Mouse (Mus musculus) liver, postnatal 0 days (tissue): Measurements from ENCODE around the gene Txnrd2. TPM values are rescaled to one million over a fixed set of nuclear protein-coding genes. Genes with fewer than 3 reads are reported as not detected.

Experiments
- ATAC-seq: fragments of 200-750 bp; cut with Nextera tagmentation; 2 replicates; pipeline ENCODE4 v1.8.0; 2017; ENCODE audit warnings: mild to moderate bottlenecking, moderate library complexity
- DNase-seq: peaks from one replicate; pipeline ENCODE4 v3.0.0-alpha.2; 2016
- H3K27ac ChIP-seq: fragments of 300-500 bp; sonication (generic); 2 replicates; pipeline ENCODE4 v1.5.1; 2014; ENCODE audit warnings: antibody characterized with exemption, moderate library complexity, mild to moderate bottlenecking, low read depth
- H3K27me3 ChIP-seq: fragments of 300-500 bp; sonication (generic); 2 replicates; pipeline ENCODE4 v1.6.1; 2014; ENCODE audit warnings: low read length, control low read depth, mixed read lengths; ENCODE audit not compliant: insufficient read depth
- H3K36me3 ChIP-seq: fragments of 300-500 bp; sonication (generic); replicated peaks from 2 replicates; pipeline ENCODE4 v1.6.1; 2014; ENCODE audit warnings: mild to moderate bottlenecking, control low read depth, low read length, moderate library complexity, mixed read lengths; ENCODE audit not compliant: insufficient read depth
- H3K4me1 ChIP-seq: fragments of 300-500 bp; sonication (generic); 2 replicates; pipeline ENCODE4 v1.6.1; 2014; ENCODE audit warnings: antibody characterized with exemption, mild to moderate bottlenecking, control low read depth; ENCODE audit not compliant: insufficient read depth
- H3K4me2 ChIP-seq: fragments of 300-500 bp; sonication (generic); 2 replicates; pipeline ENCODE4 v1.6.1; 2014; ENCODE audit warnings: low read depth, mild to moderate bottlenecking, low read length, moderate library complexity, mixed read lengths
- H3K4me3 ChIP-seq: fragments of 300-500 bp; sonication (generic); 2 replicates; pipeline ENCODE4 v1.5.1; 2014; ENCODE audit warnings: low read depth, low read length
- H3K9ac ChIP-seq: fragments of 300-500 bp; sonication (generic); replicated peaks from 2 replicates; pipeline ENCODE4 v1.6.1; 2014; ENCODE audit warnings: mild to moderate bottlenecking, moderate library complexity
- H3K9me3 ChIP-seq: fragments of 300-500 bp; sonication (generic); 2 replicates; pipeline ENCODE4 v1.6.1; 2016; ENCODE audit warnings: mild to moderate bottlenecking, control low read depth, low read length, mixed read lengths
- CTCF ChIP-seq: sonication (generic); IDR thresholded peaks from 2 replicates; pipeline ENCODE4 v1.5.1; 2016; ENCODE audit warnings: antibody characterized with exemption, low read depth
- EP300 ChIP-seq: IDR thresholded peaks from 2 replicates; pipeline ENCODE4 v1.6.1; 2016; ENCODE audit warnings: antibody characterized with exemption, low read depth, mild to moderate bottlenecking
- WGBS: fragments of 180-500 bp; shearing (Covaris S2); extraction: QIAGEN DNeasy Blood & Tissue Kit; methylation state at CpG from one replicate; pipeline ENCODE4 v1.1.7; 2014; ENCODE audit not compliant: insufficient replicate concordance; 5-methylcytosine and 5-hydroxymethylcytosine counted together
- polyA plus RNA-seq: library from polyadenylated mRNA; unstranded; fragments of >200 nt; fragmentation: Nextera tagmentation; extraction: Ambion mirVana; gene quantifications from 2 replicates; pipeline ENCODE4 v1.2.1, GENCODE M21; 2015

Txnrd2 gene
- 51.2 and 53.3 TPM in 2 replicates for polyA plus RNA-seq

DNA sequence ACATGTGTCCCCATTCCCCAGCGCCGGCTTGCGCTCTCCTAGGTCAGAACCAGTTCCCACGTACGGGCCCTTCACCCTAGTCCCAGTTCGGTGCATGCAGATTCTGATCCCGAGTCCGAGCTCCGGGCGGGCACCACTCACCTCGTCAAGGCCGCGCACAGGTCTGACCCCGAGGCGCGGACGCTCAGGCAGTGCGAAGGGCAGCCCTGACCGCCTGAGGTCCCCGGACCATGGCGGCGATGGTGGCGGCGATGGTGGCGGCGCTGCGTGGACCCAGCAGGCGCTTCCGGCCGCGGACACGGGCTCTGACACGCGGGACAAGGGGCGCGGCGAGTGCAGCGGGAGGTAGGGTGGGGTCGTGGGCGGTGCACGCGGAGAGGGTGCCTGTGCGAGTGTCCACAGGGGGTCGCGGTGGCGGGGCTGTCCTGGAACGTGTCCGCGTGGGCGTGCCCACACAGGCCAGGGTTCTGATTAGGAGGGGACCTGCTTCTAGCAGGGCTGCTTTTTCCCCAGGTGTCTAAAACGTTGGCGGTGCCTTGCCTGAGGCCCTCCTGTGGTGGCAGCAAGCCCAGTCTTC, at the start of gene Txnrd2:
Gene Txnrd2, plus strand, starts transcription at position 170 of the 577 bp plus-strand sequence.
- peak within 1 kb of the TSS; percentile 83 for H3K4me3 ChIP-seq
- H3K27me3 ChIP-seq: no peaks in the 10 kb centered on the region
- no peak for TF ChIP-seq EP300
- TF ChIP-seq CTCF: peak; percentile 77
- peaks cover 40% of the 10 kb centered on the region for H3K4me1 ChIP-seq
- peaks cover 25% of the 10 kb centered on the region for H3K36me3 ChIP-seq
- peak within 1 kb of the TSS; percentile 89 for H3K4me2 ChIP-seq
- H3K9ac ChIP-seq: peak within 1 kb of the TSS; percentile 89
- WGBS: under 1% methylated on average over 52 of the region's 52 CpGs
- H3K27ac ChIP-seq: peak within 1 kb of the TSS; percentile 95
- DNase-seq (peak; percentile 90), ATAC-seq (peak; percentile 75)
- no peaks in the 10 kb centered on the region for H3K9me3 ChIP-seq

DNA sequence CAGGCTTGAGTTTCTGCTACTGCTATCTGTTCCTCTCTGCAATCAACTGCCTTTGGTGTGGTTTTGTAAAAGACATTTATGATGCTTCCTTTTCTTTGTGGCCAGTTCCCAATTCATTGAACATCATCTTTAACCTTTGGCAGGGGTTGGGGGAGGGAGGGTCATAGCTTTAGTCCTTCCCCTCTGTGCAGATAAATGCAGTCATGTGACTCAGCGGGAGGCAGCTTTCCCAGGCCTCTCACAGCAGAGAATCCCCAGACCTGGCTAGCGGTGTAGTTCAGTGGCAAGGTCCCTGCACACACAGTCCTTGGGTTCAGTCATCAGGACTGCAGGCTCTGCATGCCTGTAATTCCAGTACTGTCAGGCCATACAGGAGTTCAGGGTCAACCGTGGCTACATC, 49.0 kb upstream of the Txnrd2 start:
- 31% methylated on average over 3 of the region's 3 CpGs for WGBS
- peak; percentile 82 for ATAC-seq
- Histone ChIP-seq H3K9ac (no peak overlapping the region; the same call in 1 of the 2 replicates), H3K36me3 (no peaks in the 10 kb centered on the region), H3K4me3 (no peak overlapping the region), H3K4me2 (no peak overlapping the region), H3K27ac (peak overlapping the region; percentile 51), H3K27me3 (no peaks in the 10 kb centered on the region), H3K4me1 (peaks cover 13% of the 10 kb centered on the region), H3K9me3 (no peaks in the 10 kb centered on the region)
- TF ChIP-seq CTCF: no peak
- TF ChIP-seq EP300: no peak
- no peak for DNase-seq

DNA sequence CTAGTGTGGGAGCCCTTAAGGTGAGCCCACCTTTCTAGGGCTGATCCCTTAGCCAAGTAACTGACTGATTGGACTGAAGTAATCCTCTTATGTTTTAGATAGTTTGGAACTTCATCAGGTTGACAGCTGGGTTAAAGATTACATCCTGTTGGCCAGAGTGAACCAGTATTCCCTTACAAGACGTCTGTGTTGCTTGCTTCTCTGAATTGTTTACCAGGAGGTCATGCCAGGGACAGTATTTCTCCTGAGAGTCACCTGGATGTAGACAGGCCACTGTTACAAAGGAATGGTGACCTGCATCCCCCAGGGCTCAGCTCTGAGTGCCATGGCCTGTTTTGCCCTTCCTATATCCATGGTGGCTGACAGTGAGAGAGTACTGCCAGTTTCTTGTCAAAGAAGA, 47.7 kb upstream of the Txnrd2 start:
- H3K4me2 ChIP-seq: no peak overlapping the region
- DNase-seq (no peak), ATAC-seq (no peak)
- no peak overlapping the region for H3K4me3 ChIP-seq
- H3K27ac ChIP-seq: no peak overlapping the region
- H3K4me1 ChIP-seq: peaks cover 13% of the 10 kb centered on the region
- 42% methylated on average over 1 of the region's 1 CpGs for WGBS
- H3K9ac ChIP-seq: no peak overlapping the region
- no peaks in the 10 kb centered on the region for H3K9me3 ChIP-seq
- no peaks in the 10 kb centered on the region for H3K36me3 ChIP-seq
- H3K27me3 ChIP-seq: no peaks in the 10 kb centered on the region
- no peak for TF ChIP-seq CTCF
- TF ChIP-seq EP300: no peak

DNA sequence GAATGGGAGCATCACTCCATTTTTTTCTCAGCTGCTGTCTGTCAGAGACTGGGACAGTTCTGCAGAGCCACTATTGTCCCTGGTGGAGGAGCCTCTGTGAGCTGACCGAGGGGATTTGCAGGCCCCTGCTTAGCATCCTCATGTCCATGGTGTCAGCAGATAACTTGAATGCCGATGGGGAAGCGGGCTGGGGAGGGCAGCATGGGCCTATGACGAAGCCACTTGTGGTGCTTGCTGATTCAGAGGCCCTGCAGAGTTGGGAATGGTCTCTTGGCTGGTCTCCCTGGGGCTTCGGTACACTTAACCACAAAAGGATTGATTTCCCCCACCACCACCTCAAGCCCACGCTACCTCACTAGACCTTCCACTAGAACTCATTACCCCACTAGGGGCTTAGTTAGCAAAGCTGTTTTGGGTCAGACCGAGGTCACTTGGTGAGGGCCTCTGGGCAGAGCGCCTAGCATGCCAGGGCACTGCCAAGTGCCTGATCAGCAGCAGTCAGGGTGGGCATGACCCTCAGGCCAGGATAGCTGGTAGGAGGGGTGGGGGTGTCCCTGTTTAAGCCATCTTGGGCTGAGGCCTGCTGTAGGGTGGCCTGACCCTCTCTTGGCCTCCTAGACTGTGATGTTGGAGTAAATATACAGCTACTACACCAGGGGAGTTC, 46.7 kb upstream of the Txnrd2 start:
- peaks cover 13% of the 10 kb centered on the region for H3K4me1 ChIP-seq
- no peaks in the 10 kb centered on the region for H3K36me3 ChIP-seq
- H3K9ac ChIP-seq: no peak overlapping the region
- no peak for ATAC-seq
- H3K27ac ChIP-seq: no peak overlapping the region
- H3K4me2 ChIP-seq: no peak overlapping the region
- no peak for TF ChIP-seq CTCF
- TF ChIP-seq EP300: no peak
- H3K27me3 ChIP-seq: no peaks in the 10 kb centered on the region
- no peak for DNase-seq
- no peaks in the 10 kb centered on the region for H3K9me3 ChIP-seq
- H3K4me3 ChIP-seq: no peak overlapping the region
- WGBS: 79% methylated on average over 8 of the region's 8 CpGs

DNA sequence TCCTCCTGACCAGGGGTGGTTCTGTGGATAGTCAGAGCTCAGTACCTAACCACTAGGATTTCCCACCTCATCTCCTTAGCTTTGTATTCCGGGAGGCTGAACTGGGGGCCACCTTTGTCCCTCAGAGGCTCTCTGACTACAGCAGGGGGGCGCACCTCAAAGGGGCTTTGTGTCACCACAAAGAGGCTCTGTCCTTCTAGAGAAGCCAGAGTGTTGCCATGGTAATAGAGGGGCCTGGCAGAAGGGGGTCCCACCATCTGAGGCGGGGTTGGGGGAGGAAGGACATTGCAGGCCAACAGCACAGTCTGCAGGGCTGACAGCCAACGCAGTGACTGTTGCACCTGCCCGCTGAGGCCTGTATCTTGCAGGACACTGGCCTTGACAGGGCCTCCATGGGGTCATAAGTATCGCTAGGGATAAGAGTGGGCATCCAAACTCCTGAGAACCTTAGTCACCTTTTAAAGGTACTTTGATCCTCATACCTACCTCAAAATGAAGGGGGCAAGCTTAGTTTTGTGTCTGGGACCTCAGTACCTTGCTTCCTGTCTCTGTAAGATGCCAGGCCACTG, 45.6 kb upstream of the Txnrd2 start:
- no peak for DNase-seq
- H3K4me2 ChIP-seq: no peak overlapping the region
- H3K4me3 ChIP-seq: no peak overlapping the region
- H3K27me3 ChIP-seq: no peaks in the 10 kb centered on the region
- no peak overlapping the region for H3K27ac ChIP-seq
- 78% methylated on average over 6 of the region's 6 CpGs for WGBS
- no peaks in the 10 kb centered on the region for H3K9me3 ChIP-seq
- no peak for ATAC-seq
- H3K36me3 ChIP-seq: no peaks in the 10 kb centered on the region
- H3K4me1 ChIP-seq: peaks cover 13% of the 10 kb centered on the region
- no peak for TF ChIP-seq EP300
- TF ChIP-seq CTCF: no peak
- H3K9ac ChIP-seq: no peak overlapping the region

DNA sequence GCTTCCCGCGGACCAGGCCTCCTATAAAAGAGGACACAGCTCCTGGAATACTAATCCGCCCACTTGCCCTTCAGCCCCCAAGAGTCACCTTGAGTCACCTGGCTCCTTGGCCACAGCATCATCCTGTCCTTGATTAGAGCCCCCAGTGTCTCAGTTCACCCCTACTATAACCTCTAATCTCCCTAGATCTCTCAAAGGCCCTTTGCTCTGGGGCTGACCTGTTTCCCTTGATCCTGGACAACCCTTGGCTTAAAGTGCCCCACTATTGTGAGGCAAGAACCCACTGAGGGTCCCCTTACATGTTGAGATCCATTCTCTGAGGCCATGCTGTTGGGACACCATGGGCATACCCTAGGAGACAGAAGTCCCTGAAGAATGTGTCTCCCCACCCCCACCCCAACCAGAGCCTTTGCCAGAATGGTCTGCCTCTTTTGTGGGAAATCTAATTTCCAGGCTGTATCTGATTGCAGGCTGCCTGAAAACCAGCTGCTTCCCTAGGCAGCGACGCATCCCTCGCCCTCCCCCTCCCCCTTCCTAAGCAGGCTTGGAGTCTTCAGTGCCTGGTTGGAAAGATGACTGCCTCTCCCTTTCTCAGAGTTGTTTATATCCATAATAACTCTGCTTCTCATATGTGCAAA, 44.4 kb upstream of the Txnrd2 start:
- Histone ChIP-seq H3K9me3 (no peaks in the 10 kb centered on the region), H3K4me1 (peaks cover 10% of the 10 kb centered on the region), H3K9ac (no peak overlapping the region), H3K27ac (no peak overlapping the region), H3K4me2 (no peak overlapping the region), H3K27me3 (no peaks in the 10 kb centered on the region), H3K36me3 (no peaks in the 10 kb centered on the region), H3K4me3 (no peak overlapping the region)
- no peak for ATAC-seq
- no peak for DNase-seq
- no peak for TF ChIP-seq CTCF
- WGBS: 77% methylated on average over 6 of the region's 6 CpGs
